Mouse (Mus musculus): ENCODE measurements around the gene Tbc1d2. TPM values are rescaled to one million over a fixed set of nuclear protein-coding genes. Genes with fewer than 3 reads are reported as not detected.
"Not testable (repeated sequence)": the region's sequence is repeated elsewhere in the genome, so short reads cannot be mapped to it uniquely, and the experiment has no call there.

Gene Tbc1d2
- polyA plus RNA-seq, 1 experiment from 2014 or later, result 6.7 TPM

- ATAC-seq, result no peak
- Histone ChIP-seq H3K4me2 (replicated peaks; ENCODE audit: low read depth, low read length) (no peak overlapping the region), H3K4me1 (ENCODE audit: insufficient read depth, low read depth, low read length) (peaks cover 5% of the 10 kb centered on the region; the same call in 1 of the 2 replicates), H3K27ac (ENCODE audit: low read length) (no peak overlapping the region), H3K9me3 (ENCODE audit: low read length) (no peaks in the 10 kb centered on the region), H3K36me3 (ENCODE audit: insufficient read depth, low read length) (no peaks in the 10 kb centered on the region), H3K27me3 (replicated peaks; ENCODE audit: insufficient read depth, low read length) (peaks cover 16% of the 10 kb centered on the region), H3K4me3 (ENCODE audit: low read depth, low read length) (no peak overlapping the region), H3K9ac (replicated peaks; ENCODE audit: low read depth) (no peak overlapping the region)
- no peak for DNase-seq (ENCODE audit: low spot score)
- TF ChIP-seq EP300 (IDR thresholded peaks at IDR 0.05) (no peak), CTCF (IDR thresholded peaks at IDR 0.05) (no peak)
- 51% methylated on average over 7 of the region's 7 CpGs for WGBS
Observed at GRCm38 (mm10) chr4:46602704-46603103, 47.3 kb downstream of the Tbc1d2 start.

- peak; percentile 84 for DNase-seq (ENCODE audit: low spot score)
- H3K27ac ChIP-seq (ENCODE audit: low read length), result no peak within 1 kb of the TSS
Observed at GRCm38 (mm10) chr4:46601844-46602423, 48.1 kb downstream of the Tbc1d2 start, which contains the start of gene Coro2a. Gene Coro2a, minus strand, starts transcription at chr4:46602202.

GRCm38 (mm10) chr4:46601258-46601843, 48.7 kb downstream of the Tbc1d2 start:
- peak overlapping the region; percentile 93 for H3K4me2 ChIP-seq (replicated peaks; ENCODE audit: low read depth, low read length)
- H3K9ac ChIP-seq (replicated peaks; ENCODE audit: low read depth), result peak overlapping the region; percentile 19; the same call in 1 of the 2 replicates
- H3K4me1 ChIP-seq (ENCODE audit: insufficient read depth, low read depth, low read length), result peaks cover 5% of the 10 kb centered on the region; the same call in 1 of the 2 replicates
- TF ChIP-seq CTCF (IDR thresholded peaks at IDR 0.05), result no peak
- TF ChIP-seq EP300 (IDR thresholded peaks at IDR 0.05), result no peak
- peaks cover 16% of the 10 kb centered on the region for H3K27me3 ChIP-seq (replicated peaks; ENCODE audit: insufficient read depth, low read length)
- no peaks in the 10 kb centered on the region for H3K36me3 ChIP-seq (ENCODE audit: insufficient read depth, low read length)
- DNase-seq (ENCODE audit: low spot score) (no peak), ATAC-seq (peak; percentile 15; the same call in 1 of the 2 replicates)
- H3K27ac ChIP-seq (ENCODE audit: low read length), result no peak overlapping the region
- H3K9me3 ChIP-seq (ENCODE audit: low read length), result no peaks in the 10 kb centered on the region
- peak overlapping the region; percentile 53 for H3K4me3 ChIP-seq (ENCODE audit: low read depth, low read length)
- WGBS, result 0% methylated on average over 42 of the region's 52 CpGs

More at GRCm38 (mm10) chr4:46601844-46602423, 48.1 kb downstream of the Tbc1d2 start, which contains the start of gene Coro2a:
- peak; percentile 78 for ATAC-seq
- under 1% methylated on average over 34 of the region's 66 CpGs for WGBS
- Histone ChIP-seq H3K9ac (replicated peaks; ENCODE audit: low read depth) (peak within 1 kb of the TSS; percentile 19; the same call in 1 of the 2 replicates), H3K4me2 (replicated peaks; ENCODE audit: low read depth, low read length) (peak within 1 kb of the TSS; percentile 93), H3K4me1 (ENCODE audit: insufficient read depth, low read depth, low read length) (peaks cover 5% of the 10 kb centered on the region; the same call in 1 of the 2 replicates), H3K36me3 (ENCODE audit: insufficient read depth, low read length) (no peaks in the 10 kb centered on the region), H3K27me3 (replicated peaks; ENCODE audit: insufficient read depth, low read length) (peaks cover 16% of the 10 kb centered on the region), H3K4me3 (ENCODE audit: low read depth, low read length) (peak within 1 kb of the TSS; percentile 53), H3K9me3 (ENCODE audit: low read length) (no peaks in the 10 kb centered on the region)
- TF ChIP-seq CTCF (IDR thresholded peaks at IDR 0.05) (peak; percentile 91), EP300 (IDR thresholded peaks at IDR 0.05) (no peak)

- Histone ChIP-seq H3K27ac (ENCODE audit: low read length) (no peak overlapping the region), H3K9ac (replicated peaks; ENCODE audit: low read depth) (no peak overlapping the region), H3K27me3 (replicated peaks; ENCODE audit: insufficient read depth, low read length) (peaks cover 16% of the 10 kb centered on the region), H3K4me1 (ENCODE audit: insufficient read depth, low read depth, low read length) (peaks cover 5% of the 10 kb centered on the region; the same call in 1 of the 2 replicates), H3K4me2 (replicated peaks; ENCODE audit: low read depth, low read length) (peak overlapping the region; percentile 93), H3K4me3 (ENCODE audit: low read depth, low read length) (peak overlapping the region; percentile 53), H3K9me3 (ENCODE audit: low read length) (no peaks in the 10 kb centered on the region), H3K36me3 (ENCODE audit: insufficient read depth, low read length) (no peaks in the 10 kb centered on the region)
- ATAC-seq, result no peak
- DNase-seq (ENCODE audit: low spot score), result no peak
- 39% methylated on average over 20 of the region's 20 CpGs for WGBS
- TF ChIP-seq CTCF (IDR thresholded peaks at IDR 0.05), result no peak
- TF ChIP-seq EP300 (IDR thresholded peaks at IDR 0.05), result no peak
Observed at GRCm38 (mm10) chr4:46600473-46601257, 49.3 kb downstream of the Tbc1d2 start.

- H3K4me3 ChIP-seq (ENCODE audit: low read depth, low read length); H3K4me1 ChIP-seq (ENCODE audit: insufficient read depth, low read depth, low read length); ATAC-seq; DNase-seq (ENCODE audit: low spot score); H3K9ac ChIP-seq (replicated peaks; ENCODE audit: low read depth); H3K36me3 ChIP-seq (ENCODE audit: insufficient read depth, low read length); H3K9me3 ChIP-seq (ENCODE audit: low read length); H3K4me2 ChIP-seq (replicated peaks; ENCODE audit: low read depth, low read length); H3K27ac ChIP-seq (ENCODE audit: low read length): not testable (repeated sequence)
- H3K27me3 ChIP-seq (replicated peaks; ENCODE audit: insufficient read depth, low read length), result peaks cover 16% of the 10 kb centered on the region
- WGBS, result 71% methylated on average over 12 of the region's 12 CpGs
Observed at GRCm38 (mm10) chr4:46599609-46600008, 50.4 kb downstream of the Tbc1d2 start.

- Histone ChIP-seq H3K9ac (replicated peaks; ENCODE audit: low read depth) (no peak overlapping the region), H3K4me2 (replicated peaks; ENCODE audit: low read depth, low read length) (no peak overlapping the region), H3K36me3 (ENCODE audit: insufficient read depth, low read length) (no peaks in the 10 kb centered on the region), H3K4me3 (ENCODE audit: low read depth, low read length) (no peak overlapping the region), H3K27ac (ENCODE audit: low read length) (no peak overlapping the region), H3K27me3 (replicated peaks; ENCODE audit: insufficient read depth, low read length) (peaks cover 16% of the 10 kb centered on the region), H3K9me3 (ENCODE audit: low read length) (no peaks in the 10 kb centered on the region), H3K4me1 (ENCODE audit: insufficient read depth, low read depth, low read length) (peaks cover 5% of the 10 kb centered on the region; the same call in 1 of the 2 replicates)
- WGBS, result 78% methylated on average over 6 of the region's 6 CpGs
- TF ChIP-seq CTCF (IDR thresholded peaks at IDR 0.05) (no peak), EP300 (IDR thresholded peaks at IDR 0.05) (no peak)
- no peak for DNase-seq (ENCODE audit: low spot score)
- no peak for ATAC-seq
Observed at GRCm38 (mm10) chr4:46598981-46599380, 51.0 kb downstream of the Tbc1d2 start.

Measured in lung, postnatal 0 days (tissue).